Mouse (Mus musculus) embryonic fibroblast, embryonic 13.5 days (primary cell): ENCODE results near the gene Acsm4. TPM values are rescaled to one million over a fixed set of nuclear protein-coding genes. Genes with fewer than 3 reads are reported as not detected.
"Not testable (repeated sequence)": the region's sequence is repeated elsewhere in the genome, so short reads cannot be mapped to it uniquely, and the experiment has no call there.

Experiments used
- H3K27ac ChIP-seq: 2 replicates; pipeline ENCODE4 v1.5.1; 2012; ENCODE audit warnings: low read length, control low read depth, inconsistent platforms; ENCODE audit not compliant: insufficient read depth
- H3K4me1 ChIP-seq: 2 replicates; pipeline ENCODE4 v1.6.1; 2011; ENCODE audit warnings: low read length; ENCODE audit not compliant: control insufficient read depth, insufficient read depth
- H3K4me3 ChIP-seq: 2 replicates; pipeline ENCODE4 v1.5.1; 2011; ENCODE audit warnings: mild to moderate bottlenecking, control low read depth, low read length; ENCODE audit not compliant: insufficient read depth
- CTCF ChIP-seq: IDR thresholded peaks from 2 replicates; pipeline ENCODE4 v1.5.1; 2011; ENCODE audit warnings: mild to moderate bottlenecking, control low read depth, low read length, moderate library complexity, borderline replicate concordance; ENCODE audit not compliant: insufficient read depth
- POLR2A ChIP-seq: IDR thresholded peaks from 2 replicates; pipeline ENCODE4 v1.6.1; 2011; ENCODE audit warnings: low read depth, mild to moderate bottlenecking, control low read depth, low read length, moderate library complexity
- polyA plus RNA-seq: library from polyadenylated mRNA; stranded (reverse); fragments of >200 nt; gene quantifications from 2 replicates; pipeline ENCODE4 v1.2.4, GENCODE M21; 2011; ENCODE audit warnings: low read depth; ENCODE audit not compliant: missing spikeins, insufficient read length

Gene Acsm4
- polyA plus RNA-seq, 1 experiment = not detected

DNA sequence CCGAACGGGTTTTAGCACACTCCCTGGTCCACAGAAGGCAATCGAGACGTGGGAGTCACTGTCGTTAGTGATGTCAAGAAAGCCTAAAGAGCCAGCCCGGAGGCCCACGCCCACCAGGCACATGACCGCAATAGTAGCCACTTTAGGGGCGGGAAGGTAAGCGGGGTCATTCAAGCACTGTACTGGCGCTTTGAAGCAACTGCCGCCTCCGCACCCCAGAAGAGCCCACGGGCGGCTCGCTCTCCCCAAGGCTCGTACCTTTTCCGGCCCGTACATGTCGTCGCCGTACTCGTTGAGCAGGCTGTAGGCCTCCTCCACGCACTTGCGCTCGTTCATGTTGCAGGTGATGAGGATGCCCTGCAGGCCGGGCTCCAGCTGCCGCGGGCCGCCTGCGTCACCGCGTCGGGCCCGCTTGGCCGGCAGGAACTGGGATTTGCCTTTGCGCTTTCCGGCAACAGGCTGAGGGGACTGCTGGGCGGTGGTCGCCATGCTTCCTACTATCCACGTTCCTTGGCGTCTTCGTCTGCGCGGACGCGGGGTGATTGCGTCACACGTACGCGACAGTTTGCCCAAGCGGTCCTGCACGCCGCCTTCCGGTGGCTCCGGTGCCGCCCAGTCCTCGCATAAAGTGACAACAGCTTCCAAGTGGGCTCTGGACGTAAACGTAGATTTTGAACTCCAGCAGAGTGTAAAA lies 30.6 kb downstream of the Acsm4 start, which contains the start of gene Thumpd1:
TSS of gene Thumpd1 (minus strand) at position 546 of the 694 bp plus-strand sequence.
- no peak within 1 kb of the TSS for H3K27ac ChIP-seq
- peak within 1 kb of the TSS; percentile 87 for H3K4me3 ChIP-seq
- 0 out of 2 replicates have a peak, but pooled peaks cover 2% of the 10 kb centered on the region for H3K4me1 ChIP-seq
- TF ChIP-seq CTCF = peak; percentile 64; the same call in 1 of the 2 replicates
- peak; percentile 83 for TF ChIP-seq POLR2A

DNA sequence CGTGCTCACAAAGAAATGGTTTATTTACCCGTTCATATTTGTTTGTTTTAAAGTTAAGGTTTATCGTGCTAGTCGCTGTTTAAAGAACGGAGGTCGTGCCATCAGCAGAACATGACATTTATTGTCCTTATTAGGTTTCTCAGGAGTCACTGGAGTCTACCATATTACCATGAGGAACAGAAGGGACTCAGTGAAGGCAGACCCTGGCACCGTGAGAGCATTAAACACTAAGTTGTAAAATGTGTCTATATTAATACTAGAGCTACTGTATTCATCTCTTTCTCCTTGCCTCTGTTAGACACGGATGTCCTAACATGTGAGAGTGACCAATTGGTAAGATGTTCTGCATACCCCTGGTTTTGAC lies 31.1 kb downstream of the Acsm4 start:
- 0 out of 2 replicates have a peak, but pooled peaks cover 2% of the 10 kb centered on the region for H3K4me1 ChIP-seq
- H3K27ac ChIP-seq = no peak overlapping the region
- TF ChIP-seq POLR2A = no peak
- no peak for TF ChIP-seq CTCF
- H3K4me3 ChIP-seq = peak overlapping the region; percentile 87

- TF ChIP-seq POLR2A = no peak
- TF ChIP-seq CTCF = no peak
- Histone ChIP-seq H3K4me3 (no peak overlapping the region), H3K4me1 (no peaks in the 10 kb centered on the region), H3K27ac (no peak overlapping the region)
These were observed 37.8 kb downstream of the Acsm4 start for GRCm38 (mm10) chr7:119727621-119728020.

- not testable (repeated sequence) for H3K27ac ChIP-seq, H3K4me1 ChIP-seq, H3K4me3 ChIP-seq
These were observed 41.4 kb downstream of the Acsm4 start for GRCm38 (mm10) chr7:119731262-119731661.

DNA sequence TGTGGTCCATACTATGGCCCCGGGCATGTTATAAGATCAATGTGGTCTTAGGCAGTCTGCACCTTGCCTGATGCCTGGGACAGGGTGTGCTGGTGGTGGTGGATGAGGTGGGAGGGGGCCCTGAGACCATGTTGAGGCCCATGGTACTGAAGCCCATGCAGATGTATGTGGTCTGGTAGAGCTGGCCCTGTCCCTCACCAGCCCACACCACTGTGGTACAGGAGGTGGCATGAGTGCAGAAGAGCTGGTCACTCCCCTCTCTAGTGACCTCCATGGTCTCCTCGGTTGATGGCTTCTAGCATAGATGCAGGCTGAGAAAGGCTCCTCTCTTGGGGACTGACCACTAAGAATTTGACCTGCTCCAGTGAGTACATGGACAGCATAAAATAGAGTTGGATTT lies 49.1 kb downstream of the Acsm4 start:
- Histone ChIP-seq H3K4me1 (no peaks in the 10 kb centered on the region), H3K27ac (no peak overlapping the region), H3K4me3 (no peak overlapping the region)
- TF ChIP-seq POLR2A = no peak
- TF ChIP-seq CTCF = no peak

DNA sequence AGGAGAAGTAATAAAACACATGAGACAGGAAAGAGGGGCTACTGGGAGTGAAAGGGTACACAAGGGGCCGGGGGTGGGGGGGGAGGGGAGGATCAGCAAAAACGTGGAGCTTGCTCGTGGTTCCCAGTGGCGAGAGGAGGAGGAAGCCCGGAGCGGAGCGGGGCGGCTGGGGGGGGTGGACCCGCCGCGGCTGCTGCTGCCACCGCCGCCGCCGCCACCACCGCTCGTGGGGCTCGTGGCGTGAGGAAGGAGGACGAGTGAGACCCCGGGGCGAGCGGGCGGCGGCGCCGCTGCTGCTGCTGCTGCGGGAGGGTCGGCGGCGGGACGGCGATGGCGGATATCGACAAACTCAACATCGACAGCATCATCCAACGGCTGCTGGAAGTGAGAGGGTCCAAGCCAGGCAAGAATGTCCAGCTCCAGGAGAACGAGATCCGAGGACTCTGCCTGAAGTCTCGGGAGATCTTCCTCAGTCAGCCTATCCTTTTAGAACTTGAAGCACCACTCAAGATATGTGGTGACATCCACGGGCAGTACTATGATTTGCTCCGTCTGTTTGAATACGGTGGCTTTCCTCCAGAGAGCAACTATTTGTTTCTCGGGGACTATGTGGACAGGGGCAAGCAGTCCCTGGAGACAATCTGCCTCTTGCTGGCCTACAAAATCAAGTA lies 50.1 kb downstream of the Acsm4 start:
- H3K4me1 ChIP-seq, H3K27ac ChIP-seq, H3K4me3 ChIP-seq: not testable (repeated sequence)

- TF ChIP-seq CTCF (no peak), POLR2A (no peak)
- Histone ChIP-seq H3K27ac (no peak overlapping the region), H3K4me3 (no peak overlapping the region), H3K4me1 (no peaks in the 10 kb centered on the region)
These were observed 54.5 kb downstream of the Acsm4 start for GRCm38 (mm10) chr7:119744321-119744720.

DNA sequence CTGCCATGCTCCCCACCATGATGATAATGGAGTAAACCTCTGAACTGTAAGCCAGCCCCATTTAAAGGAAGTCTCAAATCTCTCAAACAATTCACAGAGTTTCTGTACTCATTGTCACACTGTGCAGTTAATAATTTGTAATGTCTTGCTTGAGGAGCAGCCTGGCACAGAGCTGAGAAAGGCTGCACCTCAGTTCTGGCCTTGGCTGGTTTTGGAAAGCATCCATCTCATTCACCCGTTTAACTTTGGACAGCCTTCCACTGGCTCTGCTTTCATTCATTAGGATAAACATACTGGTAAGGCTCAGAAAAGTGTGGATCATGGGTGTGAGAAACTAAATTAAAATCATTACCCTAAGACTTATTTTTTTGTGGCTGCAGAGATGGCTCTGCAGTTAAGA lies 56.0 kb downstream of the Acsm4 start:
- TF ChIP-seq CTCF (no peak), POLR2A (no peak)
- no peaks in the 10 kb centered on the region for H3K4me1 ChIP-seq

DNA sequence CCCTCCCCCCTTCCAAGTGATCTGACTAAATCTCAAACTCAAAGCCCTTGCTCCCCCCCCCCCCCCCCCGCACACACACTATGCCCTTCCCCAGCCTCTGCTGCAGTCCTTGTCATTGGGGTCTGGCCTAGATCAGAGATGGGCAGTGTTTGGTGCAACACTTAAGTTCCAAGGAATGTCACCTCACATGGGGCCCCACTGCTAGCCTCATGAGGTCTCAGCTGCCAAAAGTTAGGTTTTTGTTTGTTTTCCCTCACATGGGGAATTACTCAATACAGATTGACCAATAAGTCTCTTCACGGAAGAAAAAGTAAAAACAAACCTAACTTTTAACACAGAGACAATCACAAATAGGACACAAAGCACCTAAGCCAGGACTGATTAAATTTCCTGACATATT lies 58.9 kb downstream of the Acsm4 start:
- Histone ChIP-seq H3K4me1 (no peaks in the 10 kb centered on the region), H3K27ac (no peak overlapping the region), H3K4me3 (no peak overlapping the region)
- no peak for TF ChIP-seq CTCF
- TF ChIP-seq POLR2A = no peak

More for the DNA sequence above, 56.0 kb downstream of the Acsm4 start:
- H3K27ac ChIP-seq = no peak overlapping the region
- no peak overlapping the region for H3K4me3 ChIP-seq

- TF ChIP-seq POLR2A (no peak), CTCF (no peak)
- Histone ChIP-seq H3K4me3 (no peak overlapping the region), H3K4me1 (no peaks in the 10 kb centered on the region), H3K27ac (no peak overlapping the region)
These were observed 60.1 kb downstream of the Acsm4 start for GRCm38 (mm10) chr7:119749942-119750341.
